10 mouse cellular contexts compared by ENCODE assay signal in genomic region chr17:83545259-83545658, GRCm38 (mm10). TPM values are rescaled to one million over a fixed set of nuclear protein-coding genes. Genes with fewer than 3 reads are reported as not detected.
A peak's percentile ranks its signal among the peaks of the same experiment; 100 is the strongest.
DNase-seq lines count a peak whose midpoint lies in the region; ATAC-seq lines count a peak whose summit lies in the region.
"Had no signal": no experiment of that assay in that cellular context is flagged by ENCODE, and none has a peak within 500 bp of the region (broad histone marks: within the 10 kb centered on the region; RNA-seq: fewer than 3 reads in every experiment).

No protein-coding gene starts in this region.

- no peak overlapping the region for H3K9ac ChIP-seq in neural tube, embryonic 11.5 days (ENCODE audit: low read length)
- H3K9ac ChIP-seq in limb, embryonic 15.5 days, result no peak overlapping the region
- H3K9ac ChIP-seq in stomach, embryonic 16.5 days (ENCODE audit: low read length), result no peak overlapping the region

- H3K4me3 ChIP-seq in neural tube, embryonic 11.5 days (ENCODE audit: low read depth, low read length), result no peak overlapping the region; the same call in 1 of the 2 replicates
- H3K4me3 ChIP-seq in limb, embryonic 15.5 days, result no peak overlapping the region
- H3K4me3 ChIP-seq in stomach, embryonic 16.5 days (replicated peaks; ENCODE audit: low read length), result peak overlapping the region; percentile 45

- ATAC-seq in neural tube, embryonic 11.5 days (ENCODE audit: insufficient read depth, low FRiP score, low TSS enrichment), result 0 out of 2 replicates have a peak, but pooled peaks have one; percentile 22
- ATAC-seq in limb, embryonic 15.5 days (ENCODE audit: insufficient number of reproducible peaks, low FRiP score, low TSS enrichment, low read depth), result no peak
- ATAC-seq in stomach, embryonic 16.5 days (ENCODE audit: insufficient read depth, low FRiP score), result no peak

- 76% methylated on average over 6 of the region's 6 CpGs for WGBS in neural tube, embryonic 11.5 days
- 78% methylated on average over 6 of the region's 6 CpGs for WGBS in limb, embryonic 15.5 days
- 79% methylated on average over 6 of the region's 6 CpGs for WGBS in stomach, embryonic 16.5 days

- peak overlapping the region; percentile 42; the same call in 1 of the 2 replicates for H3K4me2 ChIP-seq in neural tube, embryonic 11.5 days (ENCODE audit: low read depth)
- peak overlapping the region; percentile 43; the same call in 1 of the 2 replicates for H3K4me2 ChIP-seq in limb, embryonic 15.5 days
- H3K4me2 ChIP-seq in stomach, embryonic 16.5 days (ENCODE audit: low read depth, low read length), result peak overlapping the region; percentile 53

- H3K27me3 ChIP-seq in neural tube, embryonic 11.5 days (ENCODE audit: control insufficient read depth, insufficient read depth, low read length), result peaks cover 10% of the 10 kb centered on the region; the same call in 1 of the 2 replicates
- peaks cover 50% of the 10 kb centered on the region for H3K27me3 ChIP-seq in limb, embryonic 15.5 days
- peaks cover 9% of the 10 kb centered on the region; the same call in 1 of the 2 replicates for H3K27me3 ChIP-seq in stomach, embryonic 16.5 days (ENCODE audit: control insufficient read depth, insufficient read depth, low read length)

- H3K4me1 ChIP-seq in neural tube, embryonic 11.5 days (ENCODE audit: control insufficient read depth, insufficient read depth, low read length), result peaks cover 7% of the 10 kb centered on the region; the same call in 1 of the 2 replicates
- H3K4me1 ChIP-seq in limb, embryonic 15.5 days, result peaks cover 19% of the 10 kb centered on the region
- 0 out of 2 replicates have a peak, but pooled peaks cover 5% of the 10 kb centered on the region for H3K4me1 ChIP-seq in stomach, embryonic 16.5 days (ENCODE audit: control insufficient read depth, insufficient read depth, low read length)

- H3K9me3 ChIP-seq in neural tube, embryonic 11.5 days (ENCODE audit: control insufficient read depth, low read length), result no peaks in the 10 kb centered on the region
- no peaks in the 10 kb centered on the region for H3K9me3 ChIP-seq in limb, embryonic 15.5 days
- H3K9me3 ChIP-seq in stomach, embryonic 16.5 days (replicated peaks; ENCODE audit: control insufficient read depth, low read length), result no peaks in the 10 kb centered on the region

- H3K36me3 ChIP-seq in neural tube, embryonic 11.5 days (ENCODE audit: control insufficient read depth, insufficient read depth, low read length), result no peaks in the 10 kb centered on the region
- no peaks in the 10 kb centered on the region for H3K36me3 ChIP-seq in limb, embryonic 15.5 days
- H3K36me3 ChIP-seq in stomach, embryonic 16.5 days (ENCODE audit: control insufficient read depth, insufficient read depth, low read length), result no peaks in the 10 kb centered on the region

- H3K27ac ChIP-seq in neural tube, embryonic 11.5 days (ENCODE audit: low read depth, low read length), result no peak overlapping the region
- H3K27ac ChIP-seq in limb, embryonic 15.5 days, result no peak overlapping the region
- no peak overlapping the region for H3K27ac ChIP-seq in stomach, embryonic 16.5 days (ENCODE audit: low read length)

- DNase-seq in embryo, embryonic 9.5 days (ENCODE audit: extremely low spot score), result peak; percentile 16
- no peak for DNase-seq in embryo, embryonic 10 days (ENCODE audit: low spot score)
- DNase-seq in neural tube, embryonic 11.5 days (ENCODE audit: low spot score), result no peak
- no peak for DNase-seq in neural tube, embryonic 10.5 days (ENCODE audit: extremely low spot score, low spot score)
- DNase-seq in left cerebral cortex, adult 11 months (ENCODE audit: low spot score), result no peak
- no peak for DNase-seq in right cerebral cortex, adult 2 months (ENCODE audit: low spot score in 2 of 2)
- DNase-seq: kidney, adult 2 months; spleen, adult 18-20 months had no signal

RNA-seq across cellular contexts. Expression of gene Cox7a2l, which starts 28.1 kb away (rescaled TPM):
- polyA plus RNA-seq in neural tube, embryonic 11.5 days (2014; fragmentation: Nextera tagmentation; extraction: Ambion mirVana), result 159 and 160 TPM in 2 replicates
- polyA plus RNA-seq in limb, embryonic 15.5 days (2015; fragmentation: Nextera tagmentation; extraction: Ambion mirVana), result 142 and 145 TPM in 2 replicates
- polyA plus RNA-seq in stomach, embryonic 16.5 days (2015; fragmentation: Nextera tagmentation; extraction: Ambion mirVana), result 162 and 166 TPM in 2 replicates
